Mouse (Mus musculus): ENCODE data around the gene Grsf1. TPM values are rescaled to one million over a fixed set of nuclear protein-coding genes. Genes with fewer than 3 reads are reported as not detected.

Gene Grsf1
- total RNA-seq, 2 experiments from 2014 or later = 92.2 to 107 TPM

- DNase-seq (ENCODE audit: extremely low spot score in 1 of 2, low spot score in 2 of 2) = no peak
- intact Hi-C loops (cut with DNase I) = no loop called here
- H3K27ac ChIP-seq = no peak overlapping the region
- no peak for TF ChIP-seq CTCF (IDR thresholded peaks at IDR 0.05)
- no peak overlapping the region for H3K4me3 ChIP-seq
Observed at GRCm38 (mm10) chr5:88652589-88652988, 23.4 kb downstream of the Grsf1 start.

GRCm38 (mm10) chr5:88649250-88650173, 26.5 kb downstream of the Grsf1 start:
- no peak overlapping the region for H3K27ac ChIP-seq
- H3K4me3 ChIP-seq = no peak overlapping the region
- DNase-seq (ENCODE audit: extremely low spot score in 1 of 2, low spot score in 2 of 2) = no peak
- TF ChIP-seq CTCF (IDR thresholded peaks at IDR 0.05) = no peak
- intact Hi-C loops (cut with DNase I) = no loop called here

- Histone ChIP-seq H3K4me3 (no peak overlapping the region), H3K27ac (no peak overlapping the region)
- DNase-seq (ENCODE audit: extremely low spot score in 1 of 2, low spot score in 2 of 2) = no peak
- no peak for TF ChIP-seq CTCF (IDR thresholded peaks at IDR 0.05)
- intact Hi-C loops (cut with DNase I) = no loop called here
Observed at GRCm38 (mm10) chr5:88645405-88645804, 30.6 kb downstream of the Grsf1 start.

- DNase-seq (ENCODE audit: extremely low spot score in 1 of 2, low spot score in 2 of 2) = no peak
- H3K4me3 ChIP-seq = no peak overlapping the region
- intact Hi-C loops (cut with DNase I) = no loop called here
Observed at GRCm38 (mm10) chr5:88644901-88645300, 31.1 kb downstream of the Grsf1 start.

GRCm38 (mm10) chr5:88643491-88643890, 32.5 kb downstream of the Grsf1 start:
- Histone ChIP-seq H3K27ac (no peak overlapping the region), H3K4me3 (no peak overlapping the region)
- intact Hi-C loops (cut with DNase I) = no loop called here
- no peak for DNase-seq (ENCODE audit: extremely low spot score in 1 of 2, low spot score in 2 of 2)
- no peak for TF ChIP-seq CTCF (IDR thresholded peaks at IDR 0.05)

More at GRCm38 (mm10) chr5:88644901-88645300, 31.1 kb downstream of the Grsf1 start:
- no peak overlapping the region for H3K27ac ChIP-seq
- TF ChIP-seq CTCF (IDR thresholded peaks at IDR 0.05) = no peak

GRCm38 (mm10) chr5:88642786-88643185, 33.2 kb downstream of the Grsf1 start:
- no peak overlapping the region for H3K27ac ChIP-seq
- no peak overlapping the region for H3K4me3 ChIP-seq
- no peak for TF ChIP-seq CTCF (IDR thresholded peaks at IDR 0.05)
- intact Hi-C loops (cut with DNase I) = no loop called here
- no peak for DNase-seq (ENCODE audit: extremely low spot score in 1 of 2, low spot score in 2 of 2)

GRCm38 (mm10) chr5:88634076-88634475, 41.9 kb downstream of the Grsf1 start:
- no peak for TF ChIP-seq CTCF (IDR thresholded peaks at IDR 0.05)
- DNase-seq (ENCODE audit: extremely low spot score in 1 of 2, low spot score in 2 of 2) = no peak
- intact Hi-C loops (cut with DNase I) = no loop called here
- Histone ChIP-seq H3K27ac (no peak overlapping the region), H3K4me3 (no peak overlapping the region)

GRCm38 (mm10) chr5:88632463-88632862, 43.5 kb downstream of the Grsf1 start:
- intact Hi-C loops (cut with DNase I) = no loop called here
- no peak overlapping the region for H3K27ac ChIP-seq
- no peak for DNase-seq (ENCODE audit: extremely low spot score in 1 of 2, low spot score in 2 of 2)
- no peak overlapping the region for H3K4me3 ChIP-seq
- TF ChIP-seq CTCF (IDR thresholded peaks at IDR 0.05) = no peak

- DNase-seq (ENCODE audit: extremely low spot score in 1 of 2, low spot score in 2 of 2) = no peak
- no peak overlapping the region for H3K4me3 ChIP-seq
- TF ChIP-seq CTCF (IDR thresholded peaks at IDR 0.05) = no peak
- intact Hi-C loops (cut with DNase I) = no loop called here
- H3K27ac ChIP-seq = no peak overlapping the region
Observed at GRCm38 (mm10) chr5:88631545-88631944, 44.4 kb downstream of the Grsf1 start.

GRCm38 (mm10) chr5:88630883-88631282, 45.1 kb downstream of the Grsf1 start:
- no peak for TF ChIP-seq CTCF (IDR thresholded peaks at IDR 0.05)
- intact Hi-C loops (cut with DNase I) = no loop called here
- Histone ChIP-seq H3K27ac (no peak overlapping the region), H3K4me3 (no peak overlapping the region)
- DNase-seq (ENCODE audit: extremely low spot score in 1 of 2, low spot score in 2 of 2) = no peak

- intact Hi-C loops (cut with DNase I) = loop anchor here (5.0 kb wide), 1 partner anchor 37 kb away; no protein-coding TSS in a partner anchor
- DNase-seq (ENCODE audit: extremely low spot score in 1 of 2, low spot score in 2 of 2) = no peak
- TF ChIP-seq CTCF (IDR thresholded peaks at IDR 0.05) = no peak
- Histone ChIP-seq H3K4me3 (no peak overlapping the region), H3K27ac (no peak overlapping the region)
Observed at GRCm38 (mm10) chr5:88629987-88630386, 46.0 kb downstream of the Grsf1 start.

- Histone ChIP-seq H3K27ac (no peak overlapping the region), H3K4me3 (no peak overlapping the region)
- no peak for TF ChIP-seq CTCF (IDR thresholded peaks at IDR 0.05)
- no peak for DNase-seq (ENCODE audit: extremely low spot score in 1 of 2, low spot score in 2 of 2)
- intact Hi-C loops (cut with DNase I) = loop anchor here (5.0 kb wide), 1 partner anchor 38 kb away; no protein-coding TSS in a partner anchor
Observed at GRCm38 (mm10) chr5:88629125-88629524, 46.8 kb downstream of the Grsf1 start.

Data from left cerebral cortex, adult 2 months (tissue).